Mouse (Mus musculus) bone marrow, adult 2 months (tissue): ENCODE data around the gene Gm20830. TPM values are rescaled to one million over a fixed set of nuclear protein-coding genes. Genes with fewer than 3 reads are reported as not detected.
"Not testable (repeated sequence)": the region's sequence is repeated elsewhere in the genome, so short reads cannot be mapped to it uniquely, and the experiment has no call there.

Source experiments
- H3K27ac ChIP-seq: fragments of 200-500 bp; 2 replicates; pipeline ENCODE4 v1.5.1; 2012; ENCODE audit warnings: low read depth, mild to moderate bottlenecking, control low read depth, inconsistent platforms, low read length; ENCODE audit not compliant: control insufficient read depth, poor library complexity, insufficient read depth
- H3K4me1 ChIP-seq: fragments of 200-500 bp; 2 replicates; pipeline ENCODE4 v1.6.1; 2011; ENCODE audit warnings: low read length; ENCODE audit not compliant: control insufficient read depth, insufficient read depth
- H3K4me3 ChIP-seq: fragments of 200-500 bp; replicated peaks from 2 replicates; pipeline ENCODE3; 2011; ENCODE audit warnings: mild to moderate bottlenecking, low read depth, low read length, control low read depth; ENCODE audit not compliant: control insufficient read depth
- WGBS: fragments of 180-500 bp; shearing (Covaris S2); methylation state at CpG from one replicate; pipeline ENCODE4 v1.1.7; 2018; 5-methylcytosine and 5-hydroxymethylcytosine counted together
- polyA plus RNA-seq: library from polyadenylated mRNA; stranded (reverse); fragments of >200 nt; gene quantifications from 2 replicates; pipeline ENCODE4 v1.2.4, GENCODE M21; 2011; ENCODE audit warnings: low replicate concordance; ENCODE audit not compliant: missing spikeins, insufficient read depth, insufficient read length

The Gm20830 gene
- not detected in 2 replicates for polyA plus RNA-seq

- 22% methylated on average over 3 of the region's 3 CpGs for WGBS
- not testable (repeated sequence) for H3K27ac ChIP-seq, H3K4me1 ChIP-seq, H3K4me3 ChIP-seq
These were observed at the start of gene Gm20830 for GRCm38 (mm10) chrY:6918182-6918581. TSS of gene Gm20830 (minus strand) at chrY:6918282.

Other genes with a start within 250 kb of the Gm20830 start
- not detected in 2 replicates for gene Gm21719, start 235.4 kb downstream of the Gm20830 start, polyA plus RNA-seq